Mouse (Mus musculus) splenic B cell, adult 2 months (primary cell): ENCODE measurements around the gene Sidt1.

Experiments
- DNase-seq: peaks from one replicate; pipeline ENCODE4 v3.0.0-alpha.2; 2011; ENCODE audit warnings: low read depth, low spot score
- H3K27me3 ChIP-seq: 2 replicates; pipeline ENCODE4 v1.6.1; 2012; ENCODE audit warnings: mild to moderate bottlenecking, low read length, moderate library complexity, mixed read lengths; ENCODE audit not compliant: control insufficient read depth, poor library complexity, insufficient read depth, severe bottlenecking
- H3K36me3 ChIP-seq: 2 replicates; pipeline ENCODE4 v1.6.1; 2012; ENCODE audit warnings: mild to moderate bottlenecking, low read length, moderate library complexity, mixed read lengths; ENCODE audit not compliant: control insufficient read depth, poor library complexity, insufficient read depth, severe bottlenecking

Sidt1 gene

GRCm38 (mm10) chr16:44249985-44250384 lies 83.0 kb downstream of the Sidt1 start:
- no peak for DNase-seq
- H3K27me3 ChIP-seq = no peaks in the 10 kb centered on the region
- H3K36me3 ChIP-seq = no peaks in the 10 kb centered on the region

DNA sequence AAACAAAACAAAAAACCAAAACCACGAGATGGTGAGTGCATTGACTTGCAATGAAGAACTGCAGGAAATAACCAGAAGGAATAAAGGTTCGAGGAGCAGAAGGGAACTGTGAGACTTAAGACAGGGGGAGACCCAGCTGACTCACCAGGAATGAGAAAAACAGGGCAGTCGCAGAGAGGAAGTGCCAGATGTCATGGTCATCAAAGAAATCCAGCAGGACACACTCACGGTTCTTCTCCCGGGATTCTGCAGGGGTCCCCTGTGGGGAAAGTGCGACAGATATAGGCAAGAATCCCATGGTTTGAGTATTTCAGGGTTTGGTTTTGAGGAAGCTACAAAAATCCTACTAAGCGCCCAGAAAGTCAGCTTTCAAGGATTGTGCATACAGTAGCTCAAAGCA lies 89.7 kb downstream of the Sidt1 start:
- no peak for DNase-seq
- Histone ChIP-seq H3K36me3 (0 out of 2 replicates have a peak, but pooled peaks cover 2% of the 10 kb centered on the region), H3K27me3 (no peaks in the 10 kb centered on the region)

GRCm38 (mm10) chr16:44242633-44243032 lies 90.4 kb downstream of the Sidt1 start:
- peak; percentile 86 for DNase-seq
- H3K27me3 ChIP-seq = no peaks in the 10 kb centered on the region

GRCm38 (mm10) chr16:44240406-44240805 lies 92.6 kb downstream of the Sidt1 start:
- DNase-seq = no peak
- 0 out of 2 replicates have a peak, but pooled peaks cover 2% of the 10 kb centered on the region for H3K36me3 ChIP-seq
- no peaks in the 10 kb centered on the region for H3K27me3 ChIP-seq

More at GRCm38 (mm10) chr16:44242633-44243032, 90.4 kb downstream of the Sidt1 start:
- 0 out of 2 replicates have a peak, but pooled peaks cover 2% of the 10 kb centered on the region for H3K36me3 ChIP-seq

DNA sequence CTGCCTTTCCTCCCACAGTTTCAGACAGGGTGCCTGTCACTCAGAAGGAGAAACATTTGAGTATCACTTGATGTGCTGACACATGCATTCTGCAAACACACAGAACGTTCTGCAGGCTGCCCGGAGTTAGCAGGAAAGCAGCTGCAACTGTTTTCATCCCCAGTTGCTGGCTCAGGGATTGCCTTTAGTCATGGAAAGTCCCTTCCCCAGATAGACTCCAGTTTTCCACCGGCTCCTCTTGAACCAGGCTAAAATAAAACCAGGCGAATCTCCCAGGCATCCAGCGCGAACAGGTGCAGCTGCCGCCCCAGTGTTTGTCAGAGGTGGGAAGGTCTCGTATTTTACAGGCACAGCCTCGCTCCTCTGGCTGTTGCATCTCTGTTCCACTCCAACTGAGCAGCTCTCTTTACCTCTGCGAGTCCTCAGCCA lies 94.1 kb downstream of the Sidt1 start:
- no peaks in the 10 kb centered on the region for H3K27me3 ChIP-seq
- DNase-seq = no peak
- H3K36me3 ChIP-seq = 0 out of 2 replicates have a peak, but pooled peaks cover 2% of the 10 kb centered on the region

DNA sequence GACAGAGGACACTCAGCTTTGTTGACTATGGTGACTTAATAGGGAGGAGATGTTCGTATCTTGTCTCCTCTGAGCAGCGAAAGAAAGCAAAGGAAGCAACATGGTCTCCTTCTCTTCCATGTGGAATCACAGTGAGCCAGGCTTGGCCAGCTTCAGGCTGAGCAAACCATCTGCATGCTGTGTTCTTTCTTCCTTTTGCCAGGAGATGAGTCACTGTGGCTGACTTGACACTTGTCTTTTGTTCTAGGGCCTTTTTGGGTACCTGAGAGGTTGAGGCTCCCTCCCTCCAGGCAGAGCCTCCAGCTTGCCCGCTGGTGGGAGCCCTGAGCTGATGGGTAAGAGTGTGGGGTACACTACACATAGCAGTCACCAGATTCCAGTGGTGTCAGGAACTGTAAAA lies 95.2 kb downstream of the Sidt1 start:
- Histone ChIP-seq H3K36me3 (0 out of 2 replicates have a peak, but pooled peaks cover 2% of the 10 kb centered on the region), H3K27me3 (no peaks in the 10 kb centered on the region)
- no peak for DNase-seq

DNA sequence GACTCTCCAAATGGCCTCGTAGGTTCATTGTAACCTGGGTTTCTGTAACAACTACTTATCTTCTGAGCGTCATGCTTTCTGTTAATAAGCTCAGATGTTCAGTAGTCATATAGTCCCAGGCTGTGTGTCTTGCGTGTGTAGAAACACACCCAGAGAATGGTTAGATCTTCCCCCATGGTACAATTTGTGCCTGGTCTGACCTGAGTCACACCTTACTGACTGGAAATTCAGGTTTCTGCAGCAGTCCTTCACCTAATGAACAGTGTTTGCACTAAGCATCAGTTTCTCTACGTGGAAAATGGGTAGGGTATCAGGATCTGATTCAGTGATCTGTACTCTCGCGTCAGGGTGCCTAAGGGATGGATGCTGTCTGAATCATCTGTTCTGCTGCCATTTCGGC lies 100.0 kb downstream of the Sidt1 start:
- Histone ChIP-seq H3K36me3 (no peaks in the 10 kb centered on the region), H3K27me3 (no peaks in the 10 kb centered on the region)
- no peak for DNase-seq

DNA sequence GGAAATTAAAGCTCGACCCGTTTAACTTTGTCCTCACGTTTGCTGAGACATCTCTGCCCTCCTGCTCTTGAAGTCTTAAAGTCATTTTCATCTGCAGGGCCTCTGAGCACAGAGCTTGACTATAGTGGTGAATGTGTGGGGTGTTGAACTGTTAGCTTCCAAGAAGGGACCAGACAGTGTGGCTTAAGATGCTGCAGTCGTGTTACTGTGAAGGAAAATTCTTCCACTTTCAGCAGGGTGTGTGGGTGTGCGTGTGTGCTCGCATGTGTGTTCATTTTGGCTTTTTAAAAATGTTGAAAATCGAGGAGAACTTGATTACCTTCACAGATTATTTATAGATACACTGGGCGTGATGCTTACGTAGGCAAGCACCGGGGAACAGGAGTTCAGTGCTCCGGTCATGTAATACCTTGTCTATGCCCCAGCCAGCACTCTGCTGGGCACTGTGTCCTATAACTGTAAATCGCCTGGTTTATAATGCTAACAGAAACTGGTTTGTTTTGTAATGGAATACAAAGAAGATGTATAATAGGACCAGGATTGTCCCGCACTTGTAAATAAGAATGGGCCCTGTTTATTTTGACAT lies 106.2 kb downstream of the Sidt1 start:
- no peak for DNase-seq
- H3K27me3 ChIP-seq = no peaks in the 10 kb centered on the region
- H3K36me3 ChIP-seq = no peaks in the 10 kb centered on the region

GRCm38 (mm10) chr16:44221463-44221862 lies 111.5 kb downstream of the Sidt1 start:
- H3K27me3 ChIP-seq = no peaks in the 10 kb centered on the region
- H3K36me3 ChIP-seq = peaks cover 4% of the 10 kb centered on the region
- no peak for DNase-seq

- DNase-seq = no peak
- Histone ChIP-seq H3K36me3 (peaks cover 7% of the 10 kb centered on the region), H3K27me3 (no peaks in the 10 kb centered on the region)
Measured at GRCm38 (mm10) chr16:44216417-44216816, 116.6 kb downstream of the Sidt1 start.

DNA sequence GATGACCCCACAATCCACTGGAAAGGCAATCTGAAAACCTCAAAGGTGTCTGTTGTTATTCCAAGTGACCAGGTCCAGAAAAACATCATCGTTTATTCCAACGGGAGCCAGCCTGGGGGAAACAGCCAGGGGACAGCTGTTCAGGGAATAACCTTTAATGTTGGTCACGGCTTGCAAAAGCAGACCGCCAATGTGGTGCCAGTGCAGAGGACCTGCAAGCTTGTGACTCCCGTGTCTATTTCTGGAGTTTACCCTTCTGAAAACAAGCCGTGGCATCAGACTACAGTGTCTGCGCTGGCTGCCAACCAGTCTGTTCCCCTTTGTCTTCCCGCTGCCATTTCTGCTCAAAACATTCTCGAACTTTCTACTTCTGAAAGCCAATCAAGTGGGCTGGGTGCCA lies 117.5 kb downstream of the Sidt1 start:
- DNase-seq = no peak
- H3K36me3 ChIP-seq = peaks cover 7% of the 10 kb centered on the region
- H3K27me3 ChIP-seq = no peaks in the 10 kb centered on the region

GRCm38 (mm10) chr16:44212703-44213102 lies 120.3 kb downstream of the Sidt1 start:
- peak; percentile 51 for DNase-seq
- peaks cover 3% of the 10 kb centered on the region for H3K36me3 ChIP-seq
- no peaks in the 10 kb centered on the region for H3K27me3 ChIP-seq

DNA sequence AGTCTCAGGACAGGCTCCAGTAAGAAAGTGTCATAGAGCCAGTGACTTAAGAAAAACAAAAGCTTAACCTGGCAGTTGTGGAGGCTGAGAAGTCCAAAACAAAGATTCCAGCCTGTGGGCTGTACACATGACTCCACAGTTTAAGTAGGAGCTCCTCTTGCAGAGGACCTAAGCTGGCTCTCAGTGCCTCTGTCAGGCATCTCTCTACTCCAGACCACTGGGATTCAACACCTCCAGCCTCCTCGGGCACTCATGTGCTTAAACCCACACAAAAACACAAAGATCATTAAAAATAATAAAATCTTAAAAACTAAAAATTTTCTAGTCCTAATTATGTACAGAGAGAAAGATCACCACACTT lies 122.0 kb downstream of the Sidt1 start:
- Histone ChIP-seq H3K36me3 (peaks cover 4% of the 10 kb centered on the region), H3K27me3 (no peaks in the 10 kb centered on the region)
- DNase-seq = no peak

GRCm38 (mm10) chr16:44210156-44211053 lies 122.6 kb downstream of the Sidt1 start:
- Histone ChIP-seq H3K27me3 (no peaks in the 10 kb centered on the region), H3K36me3 (peaks cover 4% of the 10 kb centered on the region)
- DNase-seq = peak; percentile 34

GRCm38 (mm10) chr16:44205973-44206372 lies 127.0 kb downstream of the Sidt1 start:
- Histone ChIP-seq H3K36me3 (peaks cover 4% of the 10 kb centered on the region), H3K27me3 (no peaks in the 10 kb centered on the region)
- DNase-seq = no peak
